Mouse (Mus musculus) lung, embryonic 14.5 days (tissue): ENCODE measurements at regions not wholly inside any gene's neighbourhood (a gene's known extent, or its start where the extent isn't known, plus 50 kb on each side); places are given as distances from the start of the nearest gene placed in this dataset.

Experiments
- ATAC-seq: fragments of 200-750 bp; cut with Nextera tagmentation; 2 replicates; pipeline ENCODE4 v1.8.0; 2017; ENCODE audit warnings: mild to moderate bottlenecking, moderate TSS enrichment, moderate library complexity; ENCODE audit not compliant: insufficient read depth
- DNase-seq: peaks from one replicate; pipeline ENCODE4 v3.0.0-alpha.2; 2015
- H3K27ac ChIP-seq: fragments of 300-500 bp; sonication (generic); 2 replicates; pipeline ENCODE4 v1.5.1; 2014; ENCODE audit warnings: low read depth, mild to moderate bottlenecking, moderate library complexity
- H3K27me3 ChIP-seq: fragments of 300-500 bp; sonication (generic); 2 replicates; pipeline ENCODE4 v1.6.1; 2014; ENCODE audit warnings: low read length, control low read depth; ENCODE audit not compliant: insufficient read depth
- H3K36me3 ChIP-seq: fragments of 300-500 bp; sonication (generic); 2 replicates; pipeline ENCODE4 v1.6.1; 2014; ENCODE audit warnings: control low read depth; ENCODE audit not compliant: insufficient read depth
- H3K4me1 ChIP-seq: fragments of 300-500 bp; sonication (generic); 2 replicates; pipeline ENCODE4 v1.6.1; 2014; ENCODE audit warnings: antibody characterized with exemption, control low read depth; ENCODE audit not compliant: insufficient read depth
- H3K4me2 ChIP-seq: fragments of 300-500 bp; sonication (generic); 2 replicates; pipeline ENCODE4 v1.6.1; 2014; ENCODE audit warnings: mild to moderate bottlenecking
- H3K4me3 ChIP-seq: fragments of 300-500 bp; sonication (generic); 2 replicates; pipeline ENCODE4 v1.5.1; 2014; ENCODE audit warnings: low read depth, low read length
- H3K9ac ChIP-seq: fragments of 300-500 bp; sonication (generic); 2 replicates; pipeline ENCODE4 v1.6.1; 2014
- H3K9me3 ChIP-seq: fragments of 300-500 bp; sonication (generic); 2 replicates; pipeline ENCODE4 v1.6.1; 2016; ENCODE audit warnings: low read depth, low read length, control low read depth
- CTCF ChIP-seq: IDR thresholded peaks from 2 replicates; pipeline ENCODE4 v1.5.1; 2016; ENCODE audit warnings: antibody characterized with exemption, low read depth
- WGBS: fragments of 180-500 bp; shearing (Covaris S2); extraction: QIAGEN DNeasy Blood & Tissue Kit; methylation state at CpG from one replicate; pipeline ENCODE4 v1.1.7; 2014; 5-methylcytosine and 5-hydroxymethylcytosine counted together

DNA sequence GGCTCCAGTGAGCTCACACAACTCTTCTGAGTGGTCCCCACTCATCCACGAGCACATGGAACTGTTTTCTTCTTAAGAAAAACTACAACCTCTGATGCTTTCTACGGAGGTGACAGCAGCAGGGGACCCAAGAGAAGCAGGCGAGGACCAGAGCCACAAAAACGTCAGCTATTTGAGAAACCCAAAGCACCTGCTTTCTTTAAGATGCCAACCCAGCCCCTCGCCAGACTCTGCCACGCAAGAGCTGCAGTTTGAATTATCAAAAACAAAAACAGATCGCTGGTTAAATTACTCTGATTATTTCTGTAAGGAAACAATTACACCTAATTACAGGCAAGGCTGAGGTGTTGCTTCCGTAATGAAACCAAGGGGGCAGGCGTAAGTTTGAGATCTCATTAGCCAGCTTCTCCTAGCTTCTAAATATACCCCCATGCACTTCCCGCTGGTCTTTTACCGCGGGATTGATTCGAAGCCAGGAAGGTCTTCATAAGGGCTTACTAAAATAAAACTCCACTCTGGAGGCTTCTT lies 614.1 kb downstream of the Pdcd6ip start:
- DNase-seq (no peak), ATAC-seq (no peak)
- WGBS = 77% methylated on average over 13 of the region's 13 CpGs
- no peak for TF ChIP-seq CTCF
- no peaks in the 10 kb centered on the region for H3K9me3 ChIP-seq
- H3K36me3 ChIP-seq = no peaks in the 10 kb centered on the region
- H3K27me3 ChIP-seq = no peaks in the 10 kb centered on the region
- H3K4me2 ChIP-seq = no peak overlapping the region
- H3K9ac ChIP-seq = no peak overlapping the region
- no peaks in the 10 kb centered on the region for H3K4me1 ChIP-seq
- H3K27ac ChIP-seq = no peak overlapping the region
- H3K4me3 ChIP-seq = no peak overlapping the region

DNA sequence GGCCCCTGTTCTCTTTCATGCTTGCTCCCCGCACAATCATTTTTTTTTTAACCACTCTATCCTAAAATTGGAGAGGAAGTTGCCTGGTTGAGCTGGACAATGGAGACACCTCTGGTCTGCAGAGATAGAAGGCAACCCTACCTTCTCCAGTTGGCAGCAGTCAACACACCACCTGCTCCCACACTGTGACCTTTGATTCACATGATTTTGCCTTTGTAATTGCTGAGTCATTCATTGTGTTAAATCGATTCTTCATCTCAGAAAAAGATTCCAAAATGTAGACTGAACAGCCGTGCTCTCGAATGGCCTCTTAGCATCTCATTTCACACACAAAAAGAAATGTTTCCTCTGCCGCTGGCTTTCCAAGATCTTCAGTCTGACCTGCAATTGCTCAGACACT lies 616.2 kb downstream of the Pdcd6ip start:
- no peaks in the 10 kb centered on the region for H3K4me1 ChIP-seq
- H3K27me3 ChIP-seq = no peaks in the 10 kb centered on the region
- DNase-seq (no peak), ATAC-seq (no peak)
- no peak overlapping the region for H3K4me3 ChIP-seq
- H3K9ac ChIP-seq = no peak overlapping the region
- 84% methylated on average over 5 of the region's 5 CpGs for WGBS
- no peak overlapping the region for H3K4me2 ChIP-seq
- no peak overlapping the region for H3K27ac ChIP-seq
- H3K36me3 ChIP-seq = no peaks in the 10 kb centered on the region
- TF ChIP-seq CTCF = no peak
- no peaks in the 10 kb centered on the region for H3K9me3 ChIP-seq

DNA sequence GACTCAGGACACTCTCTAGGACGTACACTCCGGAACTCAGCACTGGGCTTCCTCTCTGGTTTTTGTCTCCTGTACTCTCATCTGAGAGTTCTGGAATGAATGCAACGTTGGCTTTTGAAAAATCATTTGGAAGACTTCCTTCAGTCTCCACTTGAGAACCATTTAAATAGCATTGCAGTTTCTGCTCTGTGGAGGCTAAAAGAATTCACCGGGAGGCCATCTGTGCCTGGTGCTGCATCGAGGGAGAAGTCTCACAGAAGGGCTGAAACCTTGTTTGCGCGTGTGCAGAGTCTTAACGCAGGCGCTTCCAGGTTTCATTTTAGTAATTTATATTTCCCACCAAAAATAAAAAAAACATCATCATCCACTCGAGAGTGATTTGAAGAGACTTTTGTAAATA lies 620.3 kb downstream of the Pdcd6ip start:
- no peak overlapping the region for H3K4me3 ChIP-seq
- H3K9ac ChIP-seq = no peak overlapping the region
- H3K9me3 ChIP-seq = no peaks in the 10 kb centered on the region
- ATAC-seq = no peak
- no peak overlapping the region for H3K27ac ChIP-seq
- H3K36me3 ChIP-seq = no peaks in the 10 kb centered on the region
- H3K4me1 ChIP-seq = no peaks in the 10 kb centered on the region
- no peak for DNase-seq
- no peaks in the 10 kb centered on the region for H3K27me3 ChIP-seq
- no peak for TF ChIP-seq CTCF
- no peak overlapping the region for H3K4me2 ChIP-seq
- 81% methylated on average over 10 of the region's 10 CpGs for WGBS

DNA sequence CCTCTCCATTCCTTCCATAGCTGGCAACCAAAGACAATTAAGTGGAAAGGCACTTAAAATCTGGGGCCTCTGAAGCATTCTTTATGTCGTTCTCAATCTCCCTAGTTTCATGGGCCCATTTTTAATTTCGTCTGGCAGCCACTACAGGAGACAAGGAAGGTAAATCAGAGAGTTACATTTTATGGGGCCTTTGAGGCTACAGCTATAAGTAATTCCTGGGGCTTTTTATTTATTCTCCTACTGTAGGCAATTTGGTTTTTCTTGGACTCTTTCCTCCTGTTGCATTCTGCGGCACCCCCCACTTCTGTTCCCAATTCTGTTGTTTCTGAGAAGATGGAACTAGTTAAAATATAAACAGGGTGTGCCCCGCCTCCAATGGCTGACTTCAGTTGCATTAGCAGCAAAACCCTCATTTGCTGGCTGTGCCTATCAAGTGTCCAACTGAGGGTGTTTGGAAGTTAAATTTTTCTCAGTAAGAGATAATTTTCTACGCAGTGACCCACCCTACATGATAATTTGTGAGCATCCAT lies 622.7 kb downstream of the Pdcd6ip start:
- ATAC-seq = no peak
- Histone ChIP-seq H3K4me1 (no peaks in the 10 kb centered on the region), H3K4me2 (no peak overlapping the region), H3K9me3 (no peaks in the 10 kb centered on the region), H3K9ac (no peak overlapping the region), H3K4me3 (no peak overlapping the region), H3K36me3 (no peaks in the 10 kb centered on the region), H3K27me3 (no peaks in the 10 kb centered on the region), H3K27ac (no peak overlapping the region)
- TF ChIP-seq CTCF = no peak
- WGBS = 75% methylated on average over 5 of the region's 5 CpGs
- DNase-seq = no peak

DNA sequence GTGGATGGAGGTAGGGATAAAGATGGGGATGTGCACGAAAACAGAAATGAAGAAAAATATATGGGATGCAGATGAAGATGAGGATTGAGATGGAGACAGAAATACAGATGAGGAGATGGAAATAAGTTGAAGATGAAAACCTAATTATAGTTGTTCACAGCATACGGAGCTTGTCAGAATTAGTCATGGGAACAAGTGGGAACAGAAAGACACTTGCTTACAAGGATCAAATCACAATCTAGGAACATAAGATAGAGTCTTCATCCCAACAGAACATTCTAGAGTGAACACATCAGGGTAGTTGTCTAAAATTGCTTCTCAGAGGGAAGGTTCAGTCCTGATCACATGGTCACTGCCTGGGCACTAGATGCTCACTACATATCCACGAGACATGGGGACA lies 633.2 kb downstream of the Pdcd6ip start:
- no peaks in the 10 kb centered on the region for H3K4me1 ChIP-seq
- no peak overlapping the region for H3K4me2 ChIP-seq
- no peak overlapping the region for H3K27ac ChIP-seq
- no peak for TF ChIP-seq CTCF
- no peak for ATAC-seq
- H3K9me3 ChIP-seq = no peaks in the 10 kb centered on the region
- no peaks in the 10 kb centered on the region for H3K27me3 ChIP-seq
- H3K36me3 ChIP-seq = no peaks in the 10 kb centered on the region
- no peak overlapping the region for H3K9ac ChIP-seq
- 67% methylated on average over 3 of the region's 3 CpGs for WGBS
- DNase-seq = no peak
- no peak overlapping the region for H3K4me3 ChIP-seq

DNA sequence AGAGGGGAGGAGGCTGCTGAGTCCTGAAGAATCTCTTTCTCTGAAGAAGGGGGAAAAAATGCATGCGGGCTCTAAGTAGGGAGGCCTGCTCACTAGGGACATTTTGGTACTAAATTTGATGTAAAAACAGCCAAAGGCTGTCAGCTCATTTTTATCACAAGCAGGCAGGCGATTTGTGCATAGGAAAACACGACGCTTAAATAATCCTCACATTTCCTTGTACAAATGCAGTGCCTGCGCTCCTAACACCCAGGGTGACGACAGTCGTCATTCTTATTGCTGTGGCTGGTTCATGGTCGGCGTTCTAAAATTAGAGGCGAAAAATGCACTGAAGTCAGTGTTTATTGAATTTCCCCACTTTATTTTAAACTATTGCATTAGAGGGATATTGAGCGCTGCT lies 650.6 kb downstream of the Pdcd6ip start:
- Histone ChIP-seq H3K4me2 (no peak overlapping the region), H3K27me3 (no peaks in the 10 kb centered on the region), H3K4me3 (no peak overlapping the region), H3K9ac (no peak overlapping the region), H3K36me3 (no peaks in the 10 kb centered on the region), H3K4me1 (no peaks in the 10 kb centered on the region), H3K27ac (no peak overlapping the region), H3K9me3 (no peaks in the 10 kb centered on the region)
- TF ChIP-seq CTCF = no peak
- no peak for ATAC-seq
- WGBS = 63% methylated on average over 11 of the region's 11 CpGs
- no peak for DNase-seq

DNA sequence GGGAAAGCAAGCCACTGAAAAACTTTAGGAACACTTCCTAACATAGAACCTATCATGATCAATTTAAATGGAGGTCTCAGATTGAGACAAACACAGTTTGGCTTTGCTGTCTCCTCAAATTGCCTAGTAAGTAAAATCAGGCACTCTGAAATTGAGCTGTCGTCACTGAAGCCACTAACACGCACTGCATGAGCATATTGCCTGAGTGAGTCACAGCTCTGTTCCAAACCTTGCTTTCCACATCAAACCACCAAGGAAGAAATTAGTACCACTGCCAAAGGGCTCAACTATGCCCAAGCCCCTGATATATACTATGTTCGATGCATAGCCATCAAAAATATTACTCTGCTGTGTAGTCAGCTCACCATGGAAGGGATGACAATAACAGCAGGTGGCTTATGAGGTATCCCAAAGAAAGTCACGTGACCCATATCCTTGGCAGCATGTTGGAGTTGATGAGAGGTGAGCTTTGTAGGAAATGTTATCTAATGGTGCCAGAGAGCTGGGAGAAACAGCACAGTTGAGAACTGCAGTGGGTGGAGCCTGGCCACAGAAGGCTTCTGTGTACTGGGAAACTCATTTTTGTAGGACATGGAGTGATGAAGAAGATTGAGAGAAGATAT lies 663.4 kb downstream of the Pdcd6ip start:
- no peak for TF ChIP-seq CTCF

More for the DNA sequence above, 663.4 kb downstream of the Pdcd6ip start:
- DNase-seq (no peak), ATAC-seq (no peak)
- H3K4me2 ChIP-seq = no peak overlapping the region
- no peak overlapping the region for H3K27ac ChIP-seq
- H3K36me3 ChIP-seq = no peaks in the 10 kb centered on the region
- H3K4me3 ChIP-seq = no peak overlapping the region
- no peaks in the 10 kb centered on the region for H3K27me3 ChIP-seq
- H3K9me3 ChIP-seq = no peaks in the 10 kb centered on the region
- no peaks in the 10 kb centered on the region for H3K4me1 ChIP-seq
- H3K9ac ChIP-seq = no peak overlapping the region
- 80% methylated on average over 4 of the region's 4 CpGs for WGBS
